Mouse (Mus musculus): Measurements from ENCODE around the gene Gpha2.

- TF ChIP-seq POLR2A (IDR thresholded peaks at IDR 0.05; ENCODE audit: borderline replicate concordance, control insufficient read depth, low read depth, low read length) (peak; percentile 85), CTCF (IDR thresholded peaks at IDR 0.05; ENCODE audit: control insufficient read depth, insufficient read depth, low read length) (peak; percentile 78)
Observed at GRCm38 (mm10) chr19:6276426-6277421, 50.5 kb downstream of the Gpha2 start, which contains the start of gene Ehd1.
